ENCODE assay signal across 8 mouse cellular contexts in genomic region chr5:22745885-22746532, GRCm38 (mm10). TPM values are rescaled to one million over a fixed set of nuclear protein-coding genes. Genes with fewer than 3 reads are reported as not detected.
A peak's percentile ranks its signal among the peaks of the same experiment; 100 is the strongest.
DNase-seq lines count a peak whose midpoint lies in the region; ATAC-seq lines count a peak whose summit lies in the region.

Gene Lhfpl3 (plus strand): TSS chr5:22746059.

- peak; percentile 90 for ATAC-seq in forebrain, embryonic 12.5 days (ENCODE audit: low FRiP score)
- ATAC-seq in hindbrain, embryonic 16.5 days, result peak; percentile 92
- no peak for ATAC-seq in limb, embryonic 15.5 days (ENCODE audit: insufficient number of reproducible peaks, low FRiP score, low TSS enrichment, low read depth)

- H3K36me3 ChIP-seq in forebrain, embryonic 12.5 days (replicated peaks), result no peaks in the 10 kb centered on the region
- H3K36me3 ChIP-seq in hindbrain, embryonic 16.5 days (ENCODE audit: control insufficient read depth, insufficient read depth, low read length), result no peaks in the 10 kb centered on the region
- no peaks in the 10 kb centered on the region for H3K36me3 ChIP-seq in limb, embryonic 15.5 days

- H3K4me1 ChIP-seq in forebrain, embryonic 12.5 days, result peaks cover 15% of the 10 kb centered on the region
- peaks cover 7% of the 10 kb centered on the region for H3K4me1 ChIP-seq in hindbrain, embryonic 16.5 days (ENCODE audit: control insufficient read depth, insufficient read depth, low read depth, low read length)
- peaks cover 16% of the 10 kb centered on the region for H3K4me1 ChIP-seq in limb, embryonic 15.5 days

- H3K27me3 ChIP-seq in forebrain, embryonic 12.5 days, result peaks cover 16% of the 10 kb centered on the region
- H3K27me3 ChIP-seq in hindbrain, embryonic 16.5 days (replicated peaks; ENCODE audit: control insufficient read depth, insufficient read depth, low read length), result no peaks in the 10 kb centered on the region; the same call in 1 of the 2 replicates
- peaks cover 56% of the 10 kb centered on the region for H3K27me3 ChIP-seq in limb, embryonic 15.5 days

- WGBS in forebrain, embryonic 12.5 days, result under 1% methylated on average over 39 of the region's 53 CpGs
- under 1% methylated on average over 30 of the region's 53 CpGs for WGBS in hindbrain, embryonic 16.5 days
- WGBS in limb, embryonic 15.5 days, result 0% methylated on average over 40 of the region's 53 CpGs

- peak; percentile 30 for DNase-seq in kidney, postnatal 10 days
- no peak for DNase-seq in kidney, postnatal 36 days
- peak; percentile 1 for DNase-seq in c-Kit-positive CD71-negative TER-119-negative erythroid progenitor cells, embryonic 14.5 days (ENCODE audit: low read depth)
- DNase-seq in retina, postnatal 1 day, result peak; percentile 81
- DNase-seq in spleen, postnatal 4 days (ENCODE audit: low spot score in 2 of 2), result no peak

- peak within 1 kb of the TSS; percentile 59 for H3K9ac ChIP-seq in forebrain, embryonic 12.5 days
- H3K9ac ChIP-seq in hindbrain, embryonic 16.5 days (ENCODE audit: low read depth, low read length), result peak within 1 kb of the TSS; percentile 80
- H3K9ac ChIP-seq in limb, embryonic 15.5 days, result peak within 1 kb of the TSS; percentile 39; the same call in 1 of the 2 replicates

- H3K4me3 ChIP-seq in forebrain, embryonic 12.5 days (replicated peaks), result peak within 1 kb of the TSS; percentile 65
- peak within 1 kb of the TSS; percentile 76 for H3K4me3 ChIP-seq in hindbrain, embryonic 16.5 days (ENCODE audit: low read length)
- H3K4me3 ChIP-seq in limb, embryonic 15.5 days, result peak within 1 kb of the TSS; percentile 53

- H3K4me2 ChIP-seq in forebrain, embryonic 12.5 days, result peak within 1 kb of the TSS; percentile 99
- H3K4me2 ChIP-seq in hindbrain, embryonic 16.5 days (ENCODE audit: low read length), result peak within 1 kb of the TSS; percentile 94
- peak within 1 kb of the TSS; percentile 94 for H3K4me2 ChIP-seq in limb, embryonic 15.5 days

- no peaks in the 10 kb centered on the region for H3K9me3 ChIP-seq in forebrain, embryonic 12.5 days
- H3K9me3 ChIP-seq in hindbrain, embryonic 16.5 days (ENCODE audit: control insufficient read depth, low read length), result no peaks in the 10 kb centered on the region
- H3K9me3 ChIP-seq in limb, embryonic 15.5 days, result no peaks in the 10 kb centered on the region

- no peak within 1 kb of the TSS for H3K27ac ChIP-seq in forebrain, embryonic 12.5 days
- H3K27ac ChIP-seq in hindbrain, embryonic 16.5 days (ENCODE audit: low read depth, low read length), result peak within 1 kb of the TSS; percentile 76
- H3K27ac ChIP-seq in limb, embryonic 15.5 days, result no peak within 1 kb of the TSS

RNA-seq across cellular contexts. Expression of gene Lhfpl3, which starts in this region (rescaled TPM):
- polyA plus RNA-seq in forebrain, embryonic 12.5 days (2016; fragmentation: Nextera tagmentation; extraction: Ambion mirVana), result 1.6 and 2.0 TPM in 2 replicates
- 28.4 and 34.5 TPM in 2 replicates for polyA plus RNA-seq in hindbrain, embryonic 16.5 days (2015; fragmentation: Nextera tagmentation; extraction: Ambion mirVana)
- 0.47 and 0.52 TPM in 2 replicates for polyA plus RNA-seq in limb, embryonic 15.5 days (2015; fragmentation: Nextera tagmentation; extraction: Ambion mirVana)

Comparison
In these comparisons a context has a peak if more than half of its experiments do, and no peak if none do; other contexts are left out.
1. DNase-seq: peak in kidney, postnatal 10 days (single experiment), c-Kit-positive CD71-negative TER-119-negative erythroid progenitor cells, embryonic 14.5 days (single experiment) and retina, postnatal 1 day (single experiment); none in kidney, postnatal 36 days (0 of 2) and spleen, postnatal 4 days (0 of 2).
2. Peak in every context shown above with its lines, with median percentiles within 50 percentile points of each other: H3K4me2 ChIP-seq, H3K4me3 ChIP-seq and H3K9ac ChIP-seq.